Mouse (Mus musculus) cerebellum, adult 9-10 months (tissue): ENCODE measurements around the gene Egln2.

Source experiments
- DNase-seq: peaks from one replicate; pipeline ENCODE4 v3.0.0; 2022

Gene Egln2

DNA sequence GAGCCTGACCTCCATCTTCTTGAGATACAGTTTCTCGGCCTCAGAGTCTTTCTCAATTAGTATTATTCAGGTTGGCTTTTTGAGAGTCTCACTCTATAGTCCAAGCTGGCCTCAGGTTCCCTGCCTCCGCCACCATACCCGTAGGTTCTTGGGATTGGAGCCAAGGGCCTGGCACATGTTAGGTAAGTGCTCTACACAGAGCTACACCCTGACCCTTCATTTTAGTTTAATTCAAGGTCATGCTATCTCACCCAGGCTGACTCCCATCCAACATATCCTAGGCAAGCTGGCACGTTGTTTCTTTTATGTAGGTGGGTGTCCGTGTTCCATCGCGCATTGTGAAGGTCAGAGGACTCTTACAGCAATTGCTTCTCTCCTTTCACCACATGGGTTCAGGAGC lies 8.3 kb upstream of the Egln2 start:
- DNase-seq, result no peak

DNA sequence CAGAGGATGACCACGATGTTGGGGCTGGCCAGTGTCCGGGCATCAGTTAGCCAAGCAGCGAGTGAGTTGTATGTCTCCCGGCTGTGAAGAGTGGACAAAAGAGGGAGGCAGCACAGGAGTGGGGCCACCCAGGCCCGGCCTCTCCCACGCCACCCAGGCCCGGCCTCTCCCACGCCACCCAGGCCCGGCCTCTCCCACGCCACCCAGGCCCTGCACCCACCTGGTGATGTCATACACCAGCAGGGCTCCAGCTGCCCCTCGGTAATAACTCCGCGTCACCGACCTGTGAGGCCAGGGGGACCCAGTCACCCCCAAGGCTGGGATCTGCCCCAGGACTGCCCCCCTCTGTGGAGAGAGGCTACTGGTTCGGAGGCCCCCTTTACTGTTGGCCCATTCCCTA lies 7.9 kb upstream of the Egln2 start:
- no peak for DNase-seq

DNA sequence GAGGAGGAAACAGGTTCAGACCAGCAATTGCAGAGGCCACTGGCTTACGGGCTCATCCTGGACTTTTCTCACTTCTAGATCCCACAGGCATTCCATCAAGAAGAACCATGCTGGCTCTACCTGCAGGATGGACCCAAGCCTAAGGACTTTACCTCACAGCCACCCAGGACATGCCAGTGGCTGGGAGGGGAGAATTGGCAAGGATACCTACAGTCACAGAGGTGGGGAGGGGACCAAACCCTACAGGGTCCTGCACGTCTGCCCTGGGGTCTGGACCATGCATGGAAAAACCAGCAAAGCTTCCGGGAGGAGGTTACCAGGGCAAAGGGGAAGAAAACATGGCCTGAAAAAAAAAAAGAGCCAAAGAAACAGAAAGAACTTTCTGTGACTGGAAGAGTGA lies 4.4 kb upstream of the Egln2 start:
- peak; percentile 26 for DNase-seq

DNA sequence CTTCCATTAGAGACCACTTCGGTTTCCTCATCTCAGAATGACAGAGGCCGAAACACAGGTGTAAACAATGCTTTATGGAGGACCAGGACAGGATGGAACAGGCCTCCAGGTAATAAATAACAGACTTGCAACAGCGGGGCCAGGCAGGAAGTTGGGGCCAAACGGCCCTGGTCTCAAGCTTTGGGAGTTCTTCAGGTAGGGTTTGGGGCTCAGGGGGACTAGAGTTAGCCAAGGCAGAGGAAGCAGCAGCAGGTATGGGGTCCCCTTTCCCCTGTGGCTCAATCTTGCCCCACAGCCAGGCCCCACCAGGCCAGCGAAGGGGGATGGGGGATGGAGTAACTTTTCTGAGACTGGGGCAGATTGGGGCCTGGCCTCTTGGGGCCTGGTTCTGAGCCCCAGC lies 1.8 kb upstream of the Egln2 start:
- DNase-seq, result peak; percentile 52

GRCm38 (mm10) chr7:27167475-27168094 lies 983 bp upstream of the Egln2 start:
- no peak for DNase-seq

DNA sequence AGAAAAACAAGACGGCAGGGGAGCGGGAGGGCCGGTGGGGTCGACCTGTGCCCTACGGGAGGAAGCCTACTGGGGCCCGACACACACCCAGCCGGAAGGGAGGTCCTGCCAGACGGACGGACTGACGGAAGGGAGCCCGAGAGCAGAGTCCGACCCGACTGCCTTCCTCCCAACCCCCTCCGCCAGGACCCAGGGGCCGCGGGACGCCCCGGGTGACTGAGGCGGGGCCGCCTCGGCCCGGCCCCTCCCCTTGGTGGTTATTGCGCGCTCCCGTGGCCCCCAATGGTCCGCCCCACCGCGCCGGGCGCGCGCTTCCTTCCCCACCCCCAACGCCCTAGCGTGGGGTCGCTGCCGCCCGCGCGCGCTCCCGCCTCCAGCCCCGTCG lies 381 bp downstream of the Egln2 start:
- peak; percentile 81 for DNase-seq

GRCm38 (mm10) chr7:27165696-27166095 lies 906 bp downstream of the Egln2 start:
- no peak for DNase-seq

DNA sequence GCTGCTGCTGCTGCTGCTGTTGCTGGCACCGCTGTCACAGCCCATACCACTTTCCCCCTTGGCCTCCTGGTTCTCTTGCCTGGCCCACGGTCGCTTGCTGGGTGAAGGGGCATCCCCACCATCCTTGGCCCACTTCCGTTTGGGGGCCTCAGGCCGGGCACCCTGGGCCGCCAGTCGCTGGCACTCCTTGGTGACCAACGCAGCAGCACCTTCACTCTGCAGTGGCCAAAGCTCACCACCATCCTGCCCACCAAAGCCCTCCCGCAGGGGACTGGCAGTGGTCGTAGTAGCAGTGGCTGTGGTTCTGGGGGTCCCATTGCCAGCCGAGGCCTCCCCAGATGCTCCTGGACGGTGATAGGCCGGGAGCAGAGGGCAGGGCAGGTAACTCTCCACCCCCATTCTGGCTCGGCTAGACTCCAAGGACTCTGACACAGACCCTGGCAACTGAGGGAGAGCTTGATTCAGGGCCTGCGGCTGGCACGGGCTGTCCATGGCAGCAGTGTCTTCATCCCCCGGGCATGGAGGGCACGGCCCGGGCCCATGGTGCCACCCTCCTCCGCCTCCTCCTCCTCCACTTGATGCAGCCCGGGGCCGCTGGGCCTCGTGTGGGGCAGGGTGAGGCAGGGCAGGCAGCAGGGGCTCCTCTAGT lies 1.5 kb downstream of the Egln2 start:
- DNase-seq, result peak; percentile 81

DNA sequence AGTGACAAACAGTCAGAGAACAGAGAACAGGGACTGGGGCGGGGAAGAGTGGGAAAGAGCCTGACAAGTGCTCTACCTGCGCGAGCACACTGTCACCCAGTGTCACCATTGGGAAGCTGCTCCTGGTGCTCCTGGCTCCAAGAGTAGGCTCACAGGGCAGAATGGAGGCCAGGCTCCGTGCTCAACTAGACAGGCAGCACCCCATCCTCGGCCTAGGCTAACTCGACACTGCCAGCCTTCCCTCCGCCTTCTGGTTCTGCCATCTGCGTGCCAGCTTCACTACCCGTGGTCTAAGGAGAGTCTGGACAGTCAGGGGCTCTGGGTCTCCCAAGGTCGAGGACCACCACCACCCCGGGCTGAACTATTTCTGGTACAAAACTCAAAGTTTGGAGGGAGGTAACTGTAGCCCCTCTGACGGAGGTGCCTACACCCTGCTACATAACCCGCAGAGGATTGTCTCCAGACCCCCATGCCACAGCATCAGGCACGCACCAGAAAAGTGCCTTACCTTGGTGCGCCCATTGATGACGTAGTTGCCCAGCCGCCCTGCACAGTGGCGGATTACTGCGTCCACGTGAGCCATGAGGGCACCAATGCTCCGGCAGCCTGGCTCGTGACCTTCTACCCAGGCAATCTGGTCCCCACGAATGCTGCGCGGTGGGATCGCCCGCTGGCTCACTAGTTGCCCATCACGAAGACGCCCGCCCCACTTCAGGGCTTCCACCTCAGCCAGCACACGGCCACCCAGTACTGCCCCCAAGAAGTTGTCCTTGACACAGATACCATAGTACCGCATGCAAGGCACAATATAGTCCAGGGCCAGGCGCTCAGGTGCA lies 2.3 kb downstream of the Egln2 start:
- DNase-seq, result peak; percentile 71

GRCm38 (mm10) chr7:27163450-27163805 lies 3.2 kb downstream of the Egln2 start:
- DNase-seq, result peak; percentile 41

- DNase-seq, result no peak
Measured at GRCm38 (mm10) chr7:27162780-27163449, 3.7 kb downstream of the Egln2 start.

DNA sequence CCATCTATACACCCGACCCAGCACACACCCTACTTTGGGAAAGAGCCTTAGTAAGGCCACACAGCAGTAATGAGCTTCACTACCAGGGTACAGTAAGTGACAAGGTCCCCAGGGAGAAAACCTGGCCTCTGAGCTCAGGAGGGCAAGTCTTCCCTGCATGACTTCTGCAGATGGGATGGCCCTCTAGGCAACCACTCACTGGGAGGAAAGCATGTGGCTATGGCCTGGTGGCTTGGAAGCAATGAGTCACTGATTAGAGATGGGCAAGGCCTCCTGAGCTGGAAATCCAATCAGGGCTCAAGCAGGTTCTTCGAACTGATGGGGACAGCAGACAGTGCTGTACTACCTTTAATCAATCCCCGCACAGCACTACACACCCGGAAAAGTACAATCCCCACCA lies 4.9 kb downstream of the Egln2 start:
- DNase-seq, result no peak

DNA sequence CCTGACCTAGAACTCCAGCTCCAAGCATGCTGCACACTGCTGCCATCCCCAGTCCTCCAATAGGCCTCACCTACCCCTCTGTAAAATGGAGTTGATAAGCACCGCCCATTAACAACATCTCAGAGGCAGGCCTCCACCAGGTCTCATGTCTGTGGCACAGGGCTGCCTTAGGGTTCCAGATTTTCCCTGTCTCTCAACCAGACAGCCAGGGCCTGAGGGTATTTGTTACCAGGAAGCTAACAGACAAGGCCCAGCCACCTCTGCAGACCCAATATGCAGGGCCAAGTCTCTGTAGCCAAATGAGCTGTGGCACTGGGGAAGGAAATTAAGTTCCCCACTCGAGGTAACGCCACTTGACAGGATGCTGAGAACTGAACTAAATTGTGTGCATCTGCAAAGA lies 5.7 kb downstream of the Egln2 start:
- DNase-seq, result peak; percentile 19

DNA sequence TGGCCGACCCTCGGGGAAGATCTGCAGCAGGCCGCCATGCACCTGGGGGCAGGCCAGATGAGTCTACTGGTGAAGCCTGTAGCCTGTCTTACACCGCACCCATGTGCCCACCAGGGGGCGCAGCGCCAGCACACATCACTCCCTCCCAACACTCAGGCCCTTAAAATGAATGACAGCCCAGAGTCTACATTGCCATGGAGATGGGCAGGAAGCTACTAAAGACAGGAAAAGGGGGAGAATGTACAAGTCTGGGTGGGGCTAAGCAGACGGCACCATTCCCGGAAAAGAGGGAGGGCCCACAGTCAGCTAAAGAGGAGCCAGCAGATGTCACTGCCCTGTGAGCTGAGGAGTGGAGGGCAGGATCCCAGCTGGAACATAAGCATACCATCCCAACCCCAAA lies 6.7 kb downstream of the Egln2 start:
- DNase-seq, result peak; percentile 90

GRCm38 (mm10) chr7:27159256-27159655 lies 7.3 kb downstream of the Egln2 start:
- DNase-seq, result peak; percentile 36

GRCm38 (mm10) chr7:27158171-27158570 lies 8.4 kb downstream of the Egln2 start:
- DNase-seq, result peak; percentile 33

GRCm38 (mm10) chr7:27156005-27156404 lies 10.6 kb downstream of the Egln2 start:
- DNase-seq, result no peak

DNA sequence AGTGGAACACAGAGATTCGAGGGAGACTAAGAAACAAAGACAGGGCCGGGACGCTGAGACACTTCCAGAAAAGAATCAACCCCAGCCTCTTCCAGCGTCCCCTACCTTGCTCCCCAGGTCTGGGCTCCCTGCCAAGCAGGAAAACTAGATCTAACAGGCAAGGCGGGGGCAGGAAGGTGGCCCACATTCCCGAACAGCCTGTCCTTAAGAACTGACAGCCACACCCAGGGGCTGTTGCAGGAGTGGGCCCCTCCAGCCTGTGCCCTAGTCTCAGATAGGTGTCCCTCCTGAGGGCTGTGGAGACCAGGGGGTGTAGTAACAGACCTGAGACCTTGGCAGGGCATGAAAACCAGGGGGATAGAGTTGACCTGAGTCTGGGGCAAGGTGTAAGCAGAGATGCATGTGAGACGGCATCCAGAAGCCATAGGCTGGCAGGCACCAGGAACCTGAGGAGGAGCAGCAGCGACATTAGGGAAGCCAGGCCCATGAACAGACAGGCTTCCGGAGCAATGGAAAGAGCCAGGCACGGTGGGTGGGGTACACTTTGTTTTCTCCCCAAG lies 13.3 kb downstream of the Egln2 start, which contains the start of gene Cyp2t4:
Cyp2t4 (plus strand) TSS at position 510 of the 560 bp plus-strand sequence.
- peak; percentile 29 for DNase-seq

- no peak for DNase-seq
Measured at GRCm38 (mm10) chr7:27136410-27136996, 30.1 kb downstream of the Egln2 start.

DNA sequence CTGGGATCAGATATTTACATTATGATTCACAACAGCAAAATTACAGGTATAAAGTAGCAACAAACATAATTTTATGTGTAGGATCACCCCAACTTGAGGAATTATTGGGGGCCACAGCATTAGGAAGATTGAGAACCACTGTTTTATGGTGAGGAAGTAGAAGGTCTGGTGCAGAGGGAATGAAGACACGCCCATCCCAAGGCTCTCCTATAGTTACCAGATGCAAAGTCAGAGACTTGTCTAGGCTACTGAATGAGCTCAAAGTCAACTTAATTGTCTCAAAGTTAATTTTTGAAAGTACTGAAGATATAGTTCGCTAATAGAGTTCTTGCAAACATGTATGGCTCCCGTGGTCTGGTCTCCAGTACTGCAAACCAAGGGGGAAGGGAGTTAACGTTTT lies 32.8 kb downstream of the Egln2 start:
- no peak for DNase-seq

- DNase-seq, result no peak
Measured at GRCm38 (mm10) chr7:27133156-27133555, 33.4 kb downstream of the Egln2 start.

DNA sequence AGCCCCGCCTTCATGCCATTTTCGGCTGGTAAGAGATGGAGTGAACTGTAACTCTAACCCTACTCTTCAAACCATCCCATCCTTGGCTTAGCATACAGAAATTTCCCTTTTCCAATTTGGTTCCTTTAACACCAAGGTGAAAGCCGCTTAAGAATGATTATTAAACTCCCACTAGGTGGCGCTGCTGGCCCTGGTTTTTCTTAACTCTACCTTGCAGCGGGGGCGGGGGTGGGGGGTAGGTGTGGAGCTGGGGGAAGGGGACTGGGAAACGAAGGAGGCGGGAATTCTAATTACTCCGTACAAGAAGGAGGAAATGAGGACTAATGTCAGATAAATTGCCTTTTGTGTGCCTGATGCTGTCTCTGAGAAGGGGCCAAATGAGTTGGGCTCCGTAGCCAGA lies 34.0 kb downstream of the Egln2 start:
- peak; percentile 57 for DNase-seq

- DNase-seq, result no peak
Measured at GRCm38 (mm10) chr7:27131387-27131786, 35.2 kb downstream of the Egln2 start.
